Mouse (Mus musculus) bone marrow, adult 2 months (tissue): Measurements from ENCODE around the gene Hoxb7.

ENCODE experiments used
- CTCF ChIP-seq: fragments of 200-500 bp; IDR thresholded peaks from 2 replicates; pipeline ENCODE4 v1.5.1; 2011; ENCODE audit warnings: low read length, control low read depth; ENCODE audit not compliant: control insufficient read depth, insufficient read depth
- POLR2A ChIP-seq: fragments of 200-500 bp; IDR thresholded peaks from 2 replicates; pipeline ENCODE4 v1.6.1; 2011; ENCODE audit warnings: low read depth, mild to moderate bottlenecking, control low read depth, low read length, borderline replicate concordance; ENCODE audit not compliant: control insufficient read depth

DNA sequence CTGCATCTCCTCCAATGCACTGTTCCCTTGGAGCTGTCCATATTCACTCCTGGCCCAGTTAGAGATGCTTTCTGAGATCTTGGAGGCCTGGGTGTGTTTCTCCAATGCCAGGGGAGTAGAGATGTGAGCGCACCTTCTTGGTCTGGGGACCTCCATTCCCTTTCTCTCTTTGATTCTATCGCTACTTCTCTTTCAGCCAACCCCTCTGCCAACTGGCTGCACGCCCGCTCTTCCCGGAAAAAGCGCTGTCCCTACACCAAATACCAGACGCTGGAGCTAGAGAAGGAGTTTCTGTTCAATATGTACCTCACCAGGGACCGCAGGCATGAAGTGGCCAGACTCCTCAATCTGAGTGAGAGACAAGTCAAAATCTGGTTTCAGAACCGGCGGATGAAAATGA is 12.0 kb upstream of the Hoxb7 start:
- TF ChIP-seq CTCF (no peak), POLR2A (no peak)
